Mouse (Mus musculus): ENCODE data around the gene Ing3. TPM values are rescaled to one million over a fixed set of nuclear protein-coding genes. Genes with fewer than 3 reads are reported as not detected.
A peak's percentile ranks its signal among the peaks of the same experiment; 100 is the strongest.

Gene Ing3
- total RNA-seq (2021), result 10 to 100 TPM; 28.2 to 28.8 TPM
- long read RNA-seq, experiment 1, partial matches to known transcripts, result 1 of 1 reads
- long read RNA-seq, experiment 1, other reads (novel, unspliced or antisense), result 0 of 1 reads
- long read RNA-seq, experiment 2, partial matches to known transcripts, result 0 of 1 reads
- long read RNA-seq, experiment 2, other reads (novel, unspliced or antisense), result 0 of 1 reads

DNA sequence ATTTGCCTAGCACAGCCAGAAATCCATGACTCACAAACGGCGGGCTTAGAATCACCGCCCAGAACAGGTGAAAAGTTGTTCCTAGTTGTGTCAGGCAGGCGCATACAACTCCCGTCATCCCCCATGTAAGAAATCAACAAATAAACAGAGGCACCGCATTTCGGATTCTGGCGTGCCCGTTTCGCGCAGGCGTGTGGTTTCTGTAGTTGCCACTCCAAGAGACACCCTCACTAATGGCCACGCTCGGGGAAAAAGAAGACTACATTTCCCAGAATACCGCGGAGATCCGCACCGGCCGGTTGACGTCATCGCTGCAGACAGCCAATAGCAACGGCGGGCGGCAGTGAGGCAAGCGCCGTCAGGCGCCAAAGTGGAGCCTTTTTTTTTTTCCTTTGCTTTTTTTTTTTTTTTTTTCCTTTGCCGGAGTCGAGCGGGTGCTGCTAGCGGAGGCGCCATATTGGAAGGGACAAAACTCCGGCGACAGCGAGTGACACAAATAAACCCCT, at the start of gene Ing3:
Ing3 (plus strand) TSS at position 346 of the 506 bp plus-strand sequence.
- H3K4me3 ChIP-seq, result peak within 1 kb of the TSS; percentile 84
- no peak for TF ChIP-seq CTCF (conservative IDR thresholded peaks at IDR 0.05)
- peak; percentile 96 to 99 for DNase-seq (ENCODE audit: low spot score in 2 of 2)
- peak within 1 kb of the TSS; percentile 96 for H3K27ac ChIP-seq

- DNase-seq (ENCODE audit: low spot score in 2 of 2), result no peak
- Histone ChIP-seq H3K4me3 (no peak overlapping the region), H3K27ac (no peak overlapping the region)
- no peak for TF ChIP-seq CTCF (conservative IDR thresholded peaks at IDR 0.05)
These were observed 39.7 kb upstream of the Ing3 start for GRCm38 (mm10) chr6:21909720-21910119.

GRCm38 (mm10) chr6:21910804-21911203, 38.6 kb upstream of the Ing3 start:
- no peak for TF ChIP-seq CTCF (conservative IDR thresholded peaks at IDR 0.05)
- Histone ChIP-seq H3K4me3 (no peak overlapping the region), H3K27ac (no peak overlapping the region)
- no peak for DNase-seq (ENCODE audit: low spot score in 2 of 2)

DNA sequence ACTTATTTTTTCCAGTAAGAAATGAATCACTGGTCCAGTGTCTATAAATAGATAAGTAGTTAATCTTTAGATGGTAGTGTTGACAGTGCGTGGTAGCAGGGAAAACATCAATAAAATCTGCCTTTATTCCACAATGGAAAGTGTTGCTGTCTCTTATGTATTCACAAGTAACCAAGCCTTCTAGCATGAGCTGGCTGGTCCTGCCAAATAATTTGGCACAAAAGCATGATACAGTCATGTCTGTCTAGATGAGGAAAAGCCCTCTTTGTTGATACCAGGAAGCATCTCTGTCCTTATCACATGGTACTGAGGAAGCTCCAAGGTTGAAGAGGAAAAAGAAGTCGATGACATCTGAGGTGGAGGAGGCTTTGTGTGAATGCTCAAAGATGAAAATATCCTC, 32.8 kb upstream of the Ing3 start:
- no peak for DNase-seq (ENCODE audit: low spot score in 2 of 2)
- H3K4me3 ChIP-seq, result no peak overlapping the region
- TF ChIP-seq CTCF (conservative IDR thresholded peaks at IDR 0.05), result no peak
- no peak overlapping the region for H3K27ac ChIP-seq

DNA sequence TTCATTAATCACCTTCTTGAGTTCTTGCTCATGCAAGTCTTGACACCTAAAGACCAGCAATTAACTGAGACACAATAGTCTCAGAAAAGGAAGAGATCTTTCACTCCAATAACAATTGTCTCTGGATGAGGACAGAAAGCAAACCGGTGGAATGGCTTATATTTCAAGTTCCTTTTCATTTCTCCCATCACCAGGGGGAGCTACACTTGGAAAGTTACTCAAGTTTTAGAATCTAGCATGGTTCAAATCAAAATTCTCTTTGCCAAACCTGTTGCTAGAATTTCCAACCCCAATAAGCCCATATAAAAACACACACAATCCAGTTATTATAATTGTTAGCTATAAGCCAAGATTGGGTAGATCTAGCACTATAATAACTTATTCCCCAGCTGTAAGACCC, 25.2 kb upstream of the Ing3 start:
- Histone ChIP-seq H3K27ac (no peak overlapping the region), H3K4me3 (no peak overlapping the region)
- peak; percentile 43 for TF ChIP-seq CTCF (conservative IDR thresholded peaks at IDR 0.05)
- no peak for DNase-seq (ENCODE audit: low spot score in 2 of 2)

- no peak for DNase-seq (ENCODE audit: low spot score in 2 of 2)
- Histone ChIP-seq H3K4me3 (no peak overlapping the region), H3K27ac (no peak overlapping the region)
- TF ChIP-seq CTCF (conservative IDR thresholded peaks at IDR 0.05), result no peak
These were observed 11.3 kb upstream of the Ing3 start for GRCm38 (mm10) chr6:21937981-21938635.

GRCm38 (mm10) chr6:21949771-21950448, 539 bp downstream of the Ing3 start:
- TF ChIP-seq CTCF (conservative IDR thresholded peaks at IDR 0.05), result no peak
- H3K4me3 ChIP-seq, result peak overlapping the region; percentile 84
- DNase-seq (ENCODE audit: low spot score in 2 of 2), result peak; percentile 97
- peak overlapping the region; percentile 96 for H3K27ac ChIP-seq

GRCm38 (mm10) chr6:21950676-21951075, 1.3 kb downstream of the Ing3 start:
- no peak for TF ChIP-seq CTCF (conservative IDR thresholded peaks at IDR 0.05)
- peak overlapping the region; percentile 96 for H3K27ac ChIP-seq
- DNase-seq (ENCODE audit: low spot score in 2 of 2), result no peak

DNA sequence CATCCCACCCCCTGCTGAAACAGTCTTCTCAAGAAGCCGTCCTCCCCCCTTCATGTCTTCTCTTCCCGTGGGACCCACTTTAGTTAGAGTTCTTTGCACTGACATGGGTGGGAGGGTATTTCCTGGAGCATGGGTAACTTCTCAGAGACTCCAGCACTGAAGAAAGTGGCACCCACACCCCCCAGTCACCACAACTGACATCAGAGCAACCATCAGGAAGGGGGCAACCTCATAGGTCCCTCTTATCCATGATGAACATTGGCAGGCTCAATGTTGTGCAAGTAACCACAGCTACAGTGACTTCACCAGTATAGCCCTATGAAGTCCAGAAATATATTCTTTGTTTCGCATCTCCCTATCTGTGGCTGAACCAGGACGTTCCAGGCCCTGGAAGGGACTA, 6.1 kb downstream of the Ing3 start:
- no peak overlapping the region for H3K27ac ChIP-seq
- no peak for DNase-seq (ENCODE audit: low spot score in 2 of 2)
- no peak overlapping the region for H3K4me3 ChIP-seq
- TF ChIP-seq CTCF (conservative IDR thresholded peaks at IDR 0.05), result no peak

More at GRCm38 (mm10) chr6:21950676-21951075, 1.3 kb downstream of the Ing3 start:
- H3K4me3 ChIP-seq, result peak overlapping the region; percentile 84

- no peak for DNase-seq (ENCODE audit: low spot score in 2 of 2)
- TF ChIP-seq CTCF (conservative IDR thresholded peaks at IDR 0.05), result no peak
- Histone ChIP-seq H3K27ac (no peak overlapping the region), H3K4me3 (no peak overlapping the region)
These were observed 9.6 kb downstream of the Ing3 start for GRCm38 (mm10) chr6:21958922-21959321.

DNA sequence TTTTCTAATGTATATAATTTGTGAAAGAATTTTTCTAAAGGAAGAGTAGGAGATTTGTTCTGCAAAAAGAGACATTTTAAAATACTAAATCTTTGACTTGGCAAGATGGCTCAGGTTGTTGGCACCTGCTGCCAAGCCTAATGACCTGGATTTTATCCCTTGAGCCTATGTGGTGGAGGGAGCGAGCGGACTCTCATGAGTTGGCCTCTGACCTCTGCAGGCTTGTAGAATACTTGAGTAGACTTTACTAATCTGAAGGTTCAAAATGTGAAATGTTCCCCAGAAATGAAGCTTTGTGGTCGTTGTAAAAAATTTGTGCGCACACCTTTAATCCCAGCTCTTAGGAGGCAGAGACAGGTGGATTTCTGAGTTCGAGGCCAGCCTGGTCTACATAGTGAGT, 10.5 kb downstream of the Ing3 start:
- no peak overlapping the region for H3K4me3 ChIP-seq
- H3K27ac ChIP-seq, result no peak overlapping the region
- DNase-seq (ENCODE audit: low spot score in 2 of 2), result no peak
- TF ChIP-seq CTCF (conservative IDR thresholded peaks at IDR 0.05), result no peak

DNA sequence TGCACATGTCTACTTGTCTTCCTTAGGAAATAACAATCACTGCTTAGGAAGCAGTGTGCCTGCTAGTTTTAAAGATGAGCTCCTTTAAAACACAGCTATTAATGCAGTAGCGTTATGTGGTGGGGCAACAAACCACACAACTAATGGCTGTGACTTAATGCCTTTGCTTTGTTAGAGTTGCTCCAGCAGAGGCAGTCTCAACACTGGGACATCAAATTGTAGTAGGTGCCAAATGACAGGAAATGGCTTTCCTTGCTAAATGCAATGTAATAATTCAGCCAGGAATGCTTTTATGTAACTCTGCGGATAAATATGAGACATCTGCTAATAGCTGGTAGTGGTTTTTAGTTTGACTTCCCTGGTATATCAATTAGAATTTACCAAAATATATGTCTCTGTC, 28.2 kb downstream of the Ing3 start:
- DNase-seq (ENCODE audit: low spot score in 2 of 2), result no peak
- Histone ChIP-seq H3K27ac (no peak overlapping the region), H3K4me3 (no peak overlapping the region)
- TF ChIP-seq CTCF (conservative IDR thresholded peaks at IDR 0.05), result peak; percentile 28

DNA sequence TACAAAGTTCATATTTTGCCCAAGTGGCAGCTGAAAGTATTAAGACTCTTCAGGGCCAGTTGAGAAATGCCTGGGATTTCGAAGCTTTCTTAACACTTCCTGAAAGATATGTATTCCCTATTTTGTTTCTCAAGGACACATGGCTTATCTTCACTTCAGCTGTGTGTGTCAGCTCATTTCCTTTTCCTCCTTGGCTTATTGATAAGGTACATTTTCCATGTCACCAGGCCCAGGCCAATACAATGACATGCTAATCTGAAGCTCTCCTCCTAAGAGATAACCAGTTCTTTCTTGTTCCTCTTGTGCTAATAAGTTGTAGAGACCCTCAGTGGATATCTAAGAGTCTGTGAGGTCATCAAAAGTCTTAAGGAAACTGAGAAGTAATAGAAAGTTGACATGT, 31.7 kb downstream of the Ing3 start:
- no peak for DNase-seq (ENCODE audit: low spot score in 2 of 2)
- no peak for TF ChIP-seq CTCF (conservative IDR thresholded peaks at IDR 0.05)
- no peak overlapping the region for H3K4me3 ChIP-seq
- H3K27ac ChIP-seq, result no peak overlapping the region

Measured in layer of hippocampus, adult 2 months (tissue).